21 mouse cellular contexts compared by ENCODE assay signal in the genomic region with DNA sequence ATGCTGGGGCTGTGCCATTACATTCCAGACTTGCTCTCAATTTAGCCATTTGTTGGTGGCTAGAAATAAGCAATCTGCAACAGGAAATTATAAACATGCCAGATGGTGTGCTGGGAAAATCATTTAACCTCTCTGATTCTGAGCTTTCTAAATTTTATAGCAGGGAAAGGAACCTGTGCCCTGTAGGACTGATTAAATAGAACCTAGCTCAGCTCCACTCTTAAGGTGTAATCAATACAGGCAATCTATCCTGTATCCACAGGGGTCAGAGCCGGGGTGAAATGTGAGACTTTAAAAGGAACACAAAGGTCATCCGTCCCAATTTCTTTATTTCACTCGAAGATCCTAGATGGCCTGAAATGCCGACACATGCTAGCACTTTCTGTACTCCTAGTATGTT.
DNase-seq lines count a peak whose midpoint lies in the region; TF ChIP-seq lines count a peak whose summit lies in the region.
"Had no signal": no experiment of that assay in that cellular context is flagged by ENCODE, and none has a peak within 500 bp of the region (broad histone marks: within the 10 kb centered on the region; RNA-seq: fewer than 3 reads in every experiment).

No protein-coding gene starts in this region.

- TF ChIP-seq CTCF in layer of hippocampus, adult 2 months (conservative IDR thresholded peaks at IDR 0.05), result no peak
- no peak for TF ChIP-seq CTCF in lung, adult 2 months (IDR thresholded peaks at IDR 0.05; ENCODE audit: insufficient read depth, low read length)

- WGBS in lung, adult 2 months, result 71% methylated on average over 4 of the region's 4 CpGs

- TF ChIP-seq POLR2A in lung, adult 2 months (IDR thresholded peaks at IDR 0.05; ENCODE audit: borderline replicate concordance, extremely low read depth, low read depth, low read length), result no peak

- peak overlapping the region; percentile 64; the same call in 1 of the 2 replicates for H3K27ac ChIP-seq in layer of hippocampus, adult 2 months
- H3K27ac ChIP-seq: embryonic facial prominence, embryonic 13.5 days; forebrain, embryonic 12.5 days; gastrocnemius, adult 2 months; heart, embryonic 13.5 days; hindbrain, embryonic 12.5 days; hindbrain, postnatal 0 days; intestine, embryonic 15.5 days had no signal

- H3K4me1 ChIP-seq in lung, adult 2 months (ENCODE audit: control insufficient read depth, insufficient read depth, low read length), result no peaks in the 10 kb centered on the region
- H3K4me1 ChIP-seq: embryonic facial prominence, embryonic 13.5 days; forebrain, embryonic 12.5 days; heart, embryonic 13.5 days; hindbrain, embryonic 12.5 days; intestine, embryonic 15.5 days had no signal

- DNase-seq in embryo, embryonic 10.5 days (ENCODE audit: low spot score), result peak; percentile 3
- no peak for DNase-seq in embryo, embryonic 9.5 days (ENCODE audit: extremely low spot score)
- DNase-seq in layer of hippocampus, adult 2 months (ENCODE audit: low spot score in 2 of 2), result peak in 1 of 2 experiments; percentile 5
- no peak for DNase-seq in layer of hippocampus, adult 9-10 months (ENCODE audit: low spot score)
- peak; percentile 41 for DNase-seq in brain, adult 2 months (ENCODE audit: low read depth, low spot score)
- peak; percentile 5 for DNase-seq in mesoderm, embryonic 11.5 days (ENCODE audit: low read depth, low spot score)
- no peak for DNase-seq in lung, adult 2 months
- DNase-seq: adrenal gland, adult 8-10 months; B cell, adult 2 months; cerebellum, adult 11-12 months; cerebellum, adult 9-11 months; cerebellum, postnatal 36 days; gastrocnemius, adult 2 months; gastrocnemius, postnatal 25 days; heart, postnatal 36 days had no signal

- no peak overlapping the region for H3K4me3 ChIP-seq in layer of hippocampus, adult 2 months
- H3K4me3 ChIP-seq in lung, adult 2 months (replicated peaks; ENCODE audit: extremely low read depth, low read depth, low read length), result no peak overlapping the region
- H3K4me3 ChIP-seq: embryonic facial prominence, embryonic 13.5 days; forebrain, embryonic 12.5 days; gastrocnemius, adult 2 months; heart, embryonic 13.5 days; hindbrain, embryonic 12.5 days; intestine, embryonic 15.5 days had no signal

Comparison
In these comparisons a context has a peak if more than half of its experiments do, and no peak if none do; other contexts are left out.
1. DNase-seq: peak in embryo, embryonic 10.5 days (single experiment), brain, adult 2 months (single experiment) and mesoderm, embryonic 11.5 days (single experiment); none in embryo, embryonic 9.5 days (single experiment), layer of hippocampus, adult 9-10 months (single experiment) and lung, adult 2 months (single experiment).